Mouse (Mus musculus): ENCODE data around the gene Mon1a.

Gene Mon1a

DNA sequence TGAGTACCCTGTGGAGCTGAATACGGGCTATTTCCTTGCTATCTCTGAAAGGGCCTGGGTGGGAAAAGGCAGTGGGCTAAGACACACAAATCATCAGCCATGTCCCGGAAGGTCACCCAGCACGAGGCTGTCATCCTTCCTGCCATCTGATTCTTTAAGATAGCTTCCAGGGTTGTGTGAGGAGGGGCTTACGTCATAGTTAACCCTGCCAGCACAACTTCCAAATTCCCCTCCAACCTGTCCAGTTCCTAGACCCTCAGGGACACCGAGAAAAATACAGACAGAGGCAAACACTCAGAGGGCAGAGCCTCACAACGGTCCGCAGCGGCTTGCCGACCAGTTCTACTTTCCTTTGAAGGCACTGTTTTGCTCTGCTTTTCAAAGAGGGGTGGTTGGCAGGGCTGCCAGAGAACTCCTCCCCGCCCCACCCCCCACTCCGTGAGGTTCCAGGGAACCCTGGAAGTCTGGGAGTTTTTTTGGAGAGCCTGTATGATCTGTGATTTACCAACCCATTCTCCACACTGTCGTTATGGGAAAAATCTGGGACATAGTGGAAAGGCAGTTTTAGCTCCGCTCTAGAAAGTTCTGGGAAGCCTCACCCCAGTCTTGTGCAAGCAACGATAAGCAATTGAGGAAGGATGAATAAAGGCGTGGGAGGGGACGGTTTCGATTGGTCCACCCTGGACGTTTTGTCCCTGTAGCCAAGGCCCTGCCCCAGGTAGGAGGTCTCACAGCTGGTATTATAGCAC lies 20.6 kb downstream of the Mon1a start:
- DNase-seq (ENCODE audit: low read depth, low spot score), result no peak

DNA sequence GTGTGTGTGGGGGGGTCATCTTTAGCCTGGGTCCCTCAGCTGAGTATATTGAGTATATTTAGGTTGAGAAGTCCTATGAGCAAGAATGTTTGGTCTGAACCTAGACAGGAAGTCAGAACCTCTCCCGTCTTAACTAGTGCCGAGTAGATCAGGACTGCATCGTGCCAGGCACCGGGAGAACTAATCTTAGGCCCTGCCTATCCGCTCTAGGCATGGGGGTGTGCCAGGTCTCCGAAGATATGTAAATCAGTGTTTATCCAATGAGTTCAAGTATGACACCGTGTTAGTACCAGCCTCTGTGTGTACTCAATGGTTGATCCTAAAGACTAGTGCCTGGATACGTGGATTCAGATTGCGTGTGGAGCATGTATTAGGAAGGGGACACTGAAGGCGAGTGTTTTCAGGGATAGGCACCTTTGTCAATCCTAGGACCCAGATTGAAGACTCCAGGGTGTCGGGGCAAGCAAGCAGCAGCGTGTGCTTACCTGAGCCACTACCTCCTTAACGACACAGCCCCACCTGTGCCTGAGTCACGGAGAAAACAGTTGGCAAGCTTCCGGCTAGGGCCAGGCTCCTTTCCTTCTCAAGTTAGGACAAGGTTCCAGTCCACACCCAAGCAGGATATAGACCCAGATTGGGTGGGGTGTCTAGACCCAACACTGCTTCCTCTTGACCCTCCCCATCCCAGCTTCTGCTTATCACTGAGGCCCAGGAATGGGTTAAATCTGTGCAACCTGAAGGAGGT lies 22.2 kb downstream of the Mon1a start:
- DNase-seq (ENCODE audit: low read depth, low spot score), result no peak

DNA sequence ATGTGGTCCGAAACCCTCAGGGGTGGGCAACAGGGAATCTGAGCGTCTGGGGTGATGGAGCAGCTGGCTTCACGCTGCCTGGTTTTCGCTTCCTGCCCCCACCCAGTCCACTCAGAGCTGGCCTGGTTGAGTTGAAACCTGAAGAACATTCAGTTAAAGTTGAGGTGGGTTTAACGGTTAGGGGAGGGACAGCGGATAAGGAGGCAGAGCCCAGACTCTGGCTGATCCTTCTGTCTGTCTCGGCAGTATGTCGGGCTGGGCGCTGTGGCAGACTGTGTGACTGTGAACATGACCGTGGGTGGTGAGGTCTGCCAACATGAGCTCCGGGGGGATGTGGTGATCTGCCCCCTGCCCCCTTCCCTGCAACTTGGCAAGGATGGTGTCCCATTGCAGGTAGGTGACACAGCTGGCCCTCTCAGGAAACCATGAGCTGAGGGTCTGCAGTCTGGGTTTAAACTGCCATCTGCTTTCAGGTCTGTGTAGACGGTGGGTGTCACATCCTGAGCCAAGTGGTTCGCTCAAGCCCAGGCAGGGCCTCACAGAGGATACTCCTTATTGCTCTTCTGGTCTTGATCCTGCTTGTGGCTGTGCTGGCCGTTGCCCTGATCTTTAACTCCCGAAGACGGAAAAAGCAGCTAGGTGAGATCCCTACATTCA lies 26.9 kb downstream of the Mon1a start:
- DNase-seq (ENCODE audit: low read depth, low spot score), result no peak

GRCm38 (mm10) chr9:107917895-107918608 lies 30.1 kb downstream of the Mon1a start:
- peak; percentile 80 for DNase-seq (ENCODE audit: low read depth, low spot score)

DNA sequence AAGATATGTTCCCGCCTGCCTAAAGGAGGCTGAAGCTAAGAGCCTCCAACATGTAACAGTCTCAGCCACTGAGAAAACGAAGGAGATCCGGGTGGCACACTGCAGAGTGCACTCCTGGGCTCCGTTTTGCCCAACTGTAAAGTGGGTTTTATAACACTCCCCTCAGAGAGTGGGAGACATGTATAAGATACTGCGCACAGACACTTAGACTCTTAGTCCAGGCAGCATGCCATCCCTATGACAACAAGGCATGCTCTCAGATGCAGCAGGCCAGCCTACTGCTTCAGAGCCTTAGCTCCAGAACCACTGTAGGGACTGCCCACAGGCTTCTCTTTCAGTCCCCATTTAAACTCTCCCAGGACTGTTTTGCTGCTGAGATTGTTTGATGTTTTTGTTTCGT lies 30.9 kb downstream of the Mon1a start:
- DNase-seq (ENCODE audit: low read depth, low spot score), result no peak

DNA sequence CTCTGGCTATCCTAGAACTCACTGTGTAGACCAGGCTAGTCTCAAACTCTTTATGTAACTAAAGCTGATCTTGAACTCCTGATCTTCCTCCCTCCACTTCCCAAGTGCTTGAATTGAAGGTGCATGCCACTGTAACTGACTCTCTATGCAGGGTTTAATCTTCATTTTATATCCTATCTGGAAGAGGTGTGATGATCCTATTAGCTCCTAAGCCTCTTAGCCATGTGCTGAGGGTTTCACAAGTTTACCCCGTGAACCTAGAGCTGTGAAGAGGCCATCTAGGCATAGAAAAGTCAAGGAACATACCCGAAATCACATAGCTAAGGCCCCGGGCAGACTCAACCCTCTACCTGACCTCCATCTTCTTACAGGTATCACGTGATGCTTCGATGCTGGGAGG lies 31.5 kb downstream of the Mon1a start:
- no peak for DNase-seq (ENCODE audit: low read depth, low spot score)

DNA sequence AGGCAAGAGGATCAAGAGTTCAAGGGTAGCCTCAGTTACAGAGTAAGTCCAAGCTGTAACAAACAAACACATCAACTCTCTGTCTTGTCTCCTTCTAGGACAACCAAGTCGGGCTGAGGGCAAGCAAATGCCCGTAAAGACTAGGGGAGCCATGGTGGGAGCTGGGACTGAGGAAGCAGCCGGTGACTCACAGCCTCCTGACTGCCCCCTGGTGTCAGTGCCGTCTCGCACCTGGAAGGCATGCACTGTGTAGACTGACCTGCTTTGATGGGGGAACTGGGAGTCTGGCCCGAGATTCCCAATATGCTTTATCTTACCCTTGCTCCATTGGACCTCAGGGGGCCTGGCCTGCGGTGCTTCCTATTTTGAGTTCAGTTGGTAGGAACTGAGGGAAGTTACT lies 35.1 kb downstream of the Mon1a start:
- peak; percentile 64 for DNase-seq (ENCODE audit: low read depth, low spot score)

DNA sequence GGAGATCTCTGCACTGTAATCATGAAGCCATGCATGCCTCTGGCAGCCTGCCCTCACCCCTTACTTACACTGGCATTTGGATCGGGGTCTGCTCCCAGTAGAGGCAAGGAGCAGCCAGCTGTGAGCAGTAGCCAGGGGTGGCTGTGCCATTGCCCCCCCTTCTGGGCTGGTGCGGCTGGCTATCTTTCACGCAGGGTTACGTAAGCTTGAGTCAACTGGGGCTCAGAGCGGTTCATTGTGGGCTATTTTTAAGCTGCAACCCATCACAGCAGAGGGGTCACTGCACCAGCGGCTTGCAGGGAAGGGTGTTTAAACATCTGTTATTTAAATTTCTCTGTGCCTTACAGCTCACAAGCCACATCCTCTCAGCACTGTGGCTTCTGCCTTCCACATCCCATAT lies 36.0 kb downstream of the Mon1a start:
- no peak for DNase-seq (ENCODE audit: low read depth, low spot score)

DNA sequence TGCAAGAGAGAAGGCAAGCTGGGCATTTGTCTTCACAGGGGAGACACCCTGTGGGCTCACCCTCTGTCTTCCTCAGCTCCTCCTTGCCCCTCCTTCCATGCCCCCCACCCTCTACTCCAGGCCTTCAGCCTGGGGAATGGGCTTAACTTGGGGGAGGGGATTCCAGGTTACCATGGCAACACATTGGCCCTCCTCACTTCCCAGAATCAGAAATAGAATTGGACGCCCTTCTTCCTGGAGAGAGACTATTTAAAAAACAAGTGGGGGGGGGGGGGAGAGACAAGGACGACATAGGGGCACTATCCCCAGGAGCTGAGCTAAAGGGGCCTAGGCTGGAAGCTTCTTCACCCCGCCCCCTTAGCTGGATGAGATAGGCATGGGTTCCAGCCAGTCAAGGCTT lies 37.3 kb downstream of the Mon1a start:
- no peak for DNase-seq (ENCODE audit: low read depth, low spot score)

DNA sequence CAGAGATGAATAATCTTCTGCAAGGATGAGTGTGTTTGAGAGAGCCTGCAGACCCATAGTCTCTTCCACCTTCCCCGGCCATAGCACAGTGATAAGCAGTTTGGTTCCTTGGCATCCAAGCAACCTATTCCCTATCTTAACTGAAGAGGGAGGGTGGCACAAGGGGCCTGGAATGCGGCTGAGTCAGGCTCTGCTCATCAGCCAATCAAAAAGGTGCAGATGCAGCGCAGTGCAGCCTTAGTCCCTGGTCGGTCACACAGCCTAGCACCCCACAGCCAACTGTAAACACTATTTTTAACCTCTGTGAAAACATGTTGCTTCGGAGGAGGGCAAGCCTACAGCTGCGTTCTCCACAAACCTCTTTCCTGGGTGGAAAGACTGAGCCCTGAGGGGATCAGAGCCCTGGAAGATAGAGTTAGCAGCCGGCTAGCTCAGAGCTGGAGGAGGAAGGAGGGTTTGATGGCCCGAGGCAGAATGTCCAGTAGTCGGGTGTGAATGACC lies 39.0 kb downstream of the Mon1a start:
- no peak for DNase-seq (ENCODE audit: low read depth, low spot score)

GRCm38 (mm10) chr9:107927749-107928148 lies 39.8 kb downstream of the Mon1a start:
- no peak for DNase-seq (ENCODE audit: low read depth, low spot score)

DNA sequence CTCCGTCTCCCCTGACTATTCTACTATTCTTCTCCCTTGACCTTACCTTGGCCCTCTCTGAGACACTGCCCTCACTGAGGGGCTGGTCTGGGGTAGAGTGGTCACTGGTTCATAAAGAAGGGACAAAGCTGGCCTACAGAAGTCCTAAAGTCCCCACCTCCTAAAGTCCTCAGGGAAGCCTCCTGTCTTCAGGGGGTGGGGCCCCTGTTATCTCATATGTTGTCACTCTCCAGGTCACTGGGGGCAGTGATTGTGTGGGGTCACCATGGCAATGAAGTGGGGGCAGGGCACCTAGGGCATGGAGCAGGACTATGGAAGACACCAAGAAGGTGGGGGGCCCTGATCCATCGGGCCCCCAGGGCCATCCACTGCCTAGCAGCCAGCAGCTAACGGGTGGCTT lies 40.2 kb downstream of the Mon1a start, which contains the start of gene Actl11:
Gene Actl11 (plus strand): TSS at position 301 of the 400 bp plus-strand sequence.
- no peak for DNase-seq (ENCODE audit: low read depth, low spot score)

DNA sequence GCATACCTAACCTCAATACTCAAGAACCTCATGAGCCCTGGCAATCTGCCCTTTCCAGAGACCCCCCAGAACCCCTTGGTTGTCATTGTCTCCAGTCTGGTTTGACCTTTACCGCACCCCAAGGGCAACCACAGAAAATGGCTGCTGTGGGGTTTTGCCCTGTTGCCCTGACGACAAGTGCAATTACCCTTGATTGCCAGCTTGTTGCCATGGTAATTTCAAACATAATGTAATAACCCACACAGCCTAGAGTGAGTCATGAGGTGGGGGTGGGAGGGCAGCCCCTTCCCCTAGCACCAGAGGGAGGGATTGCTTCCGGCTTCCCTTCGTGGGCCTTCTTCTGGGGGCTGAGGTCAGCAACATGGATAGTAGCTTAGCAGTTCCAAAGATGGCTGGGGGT lies 44.3 kb downstream of the Mon1a start:
- DNase-seq (ENCODE audit: low read depth, low spot score), result no peak

- DNase-seq (ENCODE audit: low read depth, low spot score), result no peak
Observed at GRCm38 (mm10) chr9:107934146-107934545, 46.2 kb downstream of the Mon1a start.

DNA sequence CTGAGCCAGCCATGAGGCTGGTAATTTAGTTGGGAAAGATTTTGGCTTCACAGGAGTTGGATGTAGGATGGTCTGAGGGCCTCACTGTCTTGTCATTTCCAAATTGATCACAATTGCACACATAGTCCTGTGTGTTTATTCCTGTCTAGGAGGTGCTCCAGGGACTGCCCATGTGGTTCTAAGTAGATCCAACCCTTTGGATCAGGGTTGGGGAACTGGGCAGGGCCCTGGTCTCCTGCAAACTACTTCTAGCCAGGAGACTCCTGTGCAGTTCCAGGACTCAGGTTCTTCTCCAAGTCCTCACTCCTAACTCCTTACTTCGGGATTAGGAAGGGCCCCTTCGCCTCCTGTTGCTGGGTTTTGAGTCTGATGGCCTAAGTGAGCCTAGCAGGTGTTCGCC lies 47.4 kb downstream of the Mon1a start, which contains the start of gene Camkv:
Gene Camkv (plus strand): TSS at position 301 of the 400 bp plus-strand sequence.
- no peak for DNase-seq (ENCODE audit: low read depth, low spot score)

- peak; percentile 81 for DNase-seq (ENCODE audit: low read depth, low spot score)
Observed at GRCm38 (mm10) chr9:107935790-107936214, 47.9 kb downstream of the Mon1a start.

GRCm38 (mm10) chr9:107936215-107936822 lies 48.4 kb downstream of the Mon1a start:
- DNase-seq (ENCODE audit: low read depth, low spot score), result peak; percentile 70

- DNase-seq (ENCODE audit: low read depth, low spot score), result no peak
Observed at GRCm38 (mm10) chr9:107936831-107937230, 48.9 kb downstream of the Mon1a start.

DNA sequence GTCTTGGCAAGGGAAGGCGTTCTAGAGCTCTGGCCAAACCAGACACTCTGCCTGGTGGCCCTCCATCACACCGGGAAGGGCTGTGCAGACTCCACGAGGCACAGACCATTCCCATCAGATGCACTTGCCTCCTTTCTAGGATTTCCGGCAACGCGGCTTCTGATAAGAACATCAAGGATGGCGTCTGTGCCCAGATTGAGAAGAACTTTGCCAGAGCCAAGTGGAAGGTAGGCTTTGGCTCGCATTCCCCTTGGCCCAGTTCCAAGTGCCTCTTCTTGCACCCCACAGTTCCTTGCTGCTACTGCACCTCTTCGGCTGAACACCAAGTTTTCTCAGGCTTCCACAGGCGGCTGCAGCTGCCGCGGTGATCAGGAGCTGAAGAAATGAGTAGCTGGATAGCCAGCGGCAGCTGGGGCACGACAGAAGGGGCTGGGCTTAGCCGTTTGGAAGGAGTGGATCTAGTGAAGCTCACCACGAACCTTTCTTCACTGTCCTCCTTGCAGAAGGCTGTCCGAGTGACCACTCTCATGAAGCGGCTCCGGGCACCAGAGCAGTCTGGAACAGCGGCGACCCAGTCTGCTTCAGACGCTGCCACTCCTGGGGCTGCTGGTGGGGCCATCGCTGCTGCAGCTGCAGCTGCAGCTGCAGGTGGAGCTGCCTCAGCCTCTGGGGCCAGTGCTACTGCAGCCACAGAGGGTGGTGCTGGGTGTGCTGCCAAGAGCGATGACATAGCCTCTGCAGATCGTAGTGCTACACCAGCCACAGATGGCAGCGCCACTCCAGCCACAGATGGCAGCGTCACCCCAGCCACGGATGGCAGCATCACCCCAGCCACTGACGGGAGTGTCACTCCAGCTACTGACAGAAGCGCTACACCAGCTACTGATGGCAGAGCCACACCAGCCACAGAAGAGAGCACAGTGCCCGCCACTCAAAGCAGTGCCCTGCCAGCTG lies 59.6 kb downstream of the Mon1a start:
- DNase-seq (ENCODE audit: low read depth, low spot score), result no peak

All from R1 (cell line).